Mouse (Mus musculus) intestine, postnatal 0 days (tissue): Measurements from ENCODE around the gene Efcab11. TPM values are rescaled to one million over a fixed set of nuclear protein-coding genes. Genes with fewer than 3 reads are reported as not detected.

Experiments used
- ATAC-seq: fragments of 200-750 bp; cut with Nextera tagmentation; 2 replicates; pipeline ENCODE4 v1.8.0; 2017; ENCODE audit warnings: mild to moderate bottlenecking, moderate TSS enrichment, moderate library complexity
- H3K27ac ChIP-seq: fragments of 300-500 bp; sonication (generic); 2 replicates; pipeline ENCODE4 v1.5.1; 2014; ENCODE audit warnings: mild to moderate bottlenecking, low read depth, low read length, moderate library complexity
- H3K27me3 ChIP-seq: fragments of 300-500 bp; sonication (generic); replicated peaks from 2 replicates; pipeline ENCODE4 v1.6.1; 2014; ENCODE audit warnings: low read length, mixed read lengths; ENCODE audit not compliant: control insufficient read depth, insufficient read depth
- H3K36me3 ChIP-seq: fragments of 300-500 bp; sonication (generic); 2 replicates; pipeline ENCODE4 v1.6.1; 2014; ENCODE audit warnings: mild to moderate bottlenecking, moderate library complexity; ENCODE audit not compliant: control insufficient read depth, insufficient read depth
- H3K4me1 ChIP-seq: fragments of 300-500 bp; sonication (generic); replicated peaks from 2 replicates; pipeline ENCODE4 v1.6.1; 2014; ENCODE audit warnings: antibody characterized with exemption, low read length, mixed read lengths; ENCODE audit not compliant: control insufficient read depth, insufficient read depth
- H3K4me2 ChIP-seq: fragments of 300-500 bp; sonication (generic); replicated peaks from 2 replicates; pipeline ENCODE4 v1.6.1; 2014; ENCODE audit warnings: low read depth, mild to moderate bottlenecking, moderate library complexity
- H3K4me3 ChIP-seq: fragments of 300-500 bp; sonication (generic); 2 replicates; pipeline ENCODE4 v1.5.1; 2014; ENCODE audit warnings: low read depth, low read length
- H3K9ac ChIP-seq: fragments of 300-500 bp; sonication (generic); 2 replicates; pipeline ENCODE4 v1.6.1; 2014; ENCODE audit warnings: mild to moderate bottlenecking, low read depth, low read length
- H3K9me3 ChIP-seq: fragments of 300-500 bp; sonication (generic); 2 replicates; pipeline ENCODE4 v1.6.1; 2016; ENCODE audit warnings: mixed run types; ENCODE audit not compliant: control insufficient read depth
- CTCF ChIP-seq: sonication (generic); IDR thresholded peaks from 2 replicates; pipeline ENCODE4 v1.5.1; 2016; ENCODE audit warnings: low read depth, mild to moderate bottlenecking, control low read depth, antibody characterized with exemption, moderate library complexity
- WGBS: fragments of 180-500 bp; shearing (Covaris S2); extraction: QIAGEN DNeasy Blood & Tissue Kit; methylation state at CpG from one replicate; pipeline ENCODE4 v1.1.7; 2014; 5-methylcytosine and 5-hydroxymethylcytosine counted together
- polyA plus RNA-seq: library from polyadenylated mRNA; unstranded; fragments of >200 nt; fragmentation: Nextera tagmentation; extraction: Ambion mirVana; gene quantifications from 2 replicates; pipeline ENCODE4 v1.2.1, GENCODE M21; 2015

Efcab11 gene
- polyA plus RNA-seq, 1 experiment from 2014 or later = 3.2 TPM

DNA sequence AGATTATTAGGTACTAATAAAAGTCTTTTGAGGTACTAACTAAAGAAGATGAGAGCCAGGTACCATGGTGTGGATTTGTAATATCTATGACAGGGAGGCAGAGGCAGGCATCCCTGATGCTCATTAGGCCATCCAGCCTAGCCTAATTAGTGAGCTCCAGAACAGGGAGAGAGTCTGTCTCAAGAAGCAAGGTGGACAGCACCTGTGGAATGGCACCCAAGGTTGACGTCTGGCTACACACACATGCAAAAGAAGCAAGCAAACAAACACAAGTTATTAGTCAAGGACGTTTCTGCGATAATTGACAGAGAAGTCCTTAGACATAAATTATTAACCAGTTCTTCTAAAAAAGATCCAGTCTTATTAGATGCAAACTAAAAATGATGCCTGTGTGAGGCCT lies 114.6 kb downstream of the Efcab11 start:
- Histone ChIP-seq H3K27me3 (no peaks in the 10 kb centered on the region), H3K9ac (no peak overlapping the region), H3K36me3 (no peaks in the 10 kb centered on the region), H3K9me3 (no peaks in the 10 kb centered on the region), H3K4me3 (no peak overlapping the region), H3K27ac (no peak overlapping the region), H3K4me2 (no peak overlapping the region), H3K4me1 (no peaks in the 10 kb centered on the region)
- no peak for TF ChIP-seq CTCF
- ATAC-seq = no peak
- 73% methylated on average over 3 of the region's 3 CpGs for WGBS

DNA sequence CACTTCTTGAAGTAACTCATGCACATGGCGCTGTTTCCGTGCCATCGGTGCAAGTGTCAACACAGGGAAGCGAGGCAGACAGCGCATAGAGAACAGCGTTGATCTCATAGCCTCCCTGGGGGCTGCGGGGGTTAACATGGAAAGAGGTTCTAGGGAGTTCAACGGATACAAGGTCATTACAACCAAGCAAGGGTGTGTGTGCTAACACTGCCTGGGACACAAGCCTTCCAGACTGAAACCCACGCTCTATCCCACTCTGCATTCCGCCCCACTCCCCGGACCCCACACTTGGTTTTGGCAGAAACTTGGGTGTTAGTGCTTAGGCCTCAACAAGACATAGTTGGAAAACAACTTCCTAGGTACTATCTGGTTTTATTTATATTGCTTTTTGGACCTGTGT lies 116.5 kb downstream of the Efcab11 start:
- H3K36me3 ChIP-seq = no peaks in the 10 kb centered on the region
- no peaks in the 10 kb centered on the region for H3K9me3 ChIP-seq
- H3K4me2 ChIP-seq = no peak overlapping the region
- no peak overlapping the region for H3K9ac ChIP-seq
- ATAC-seq = no peak
- H3K27ac ChIP-seq = no peak overlapping the region
- no peak overlapping the region for H3K4me3 ChIP-seq
- 92% methylated on average over 11 of the region's 11 CpGs for WGBS
- H3K4me1 ChIP-seq = no peaks in the 10 kb centered on the region
- no peak for TF ChIP-seq CTCF
- H3K27me3 ChIP-seq = no peaks in the 10 kb centered on the region

DNA sequence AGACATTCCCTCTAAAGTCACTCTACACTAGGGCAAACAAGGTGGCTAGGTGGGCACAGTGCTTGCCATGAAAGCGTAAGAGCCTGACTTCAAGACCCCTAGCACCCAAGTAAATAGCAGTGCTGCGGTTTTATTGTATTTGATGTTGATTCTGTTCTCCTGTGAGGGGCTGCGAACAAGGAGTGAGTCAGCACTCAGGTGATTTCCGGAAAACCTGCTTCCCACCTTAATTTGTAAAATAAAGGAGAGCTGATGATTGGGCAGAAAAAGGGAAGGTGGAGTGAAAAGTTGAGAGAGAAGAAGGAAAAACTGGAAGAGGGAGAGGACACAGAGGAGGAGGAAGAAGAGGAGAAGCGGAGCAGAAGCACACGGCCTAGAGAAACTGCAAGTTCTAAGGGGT lies 118.3 kb downstream of the Efcab11 start:
- H3K4me2 ChIP-seq = no peak overlapping the region
- no peaks in the 10 kb centered on the region for H3K27me3 ChIP-seq
- H3K9ac ChIP-seq = no peak overlapping the region
- no peak for TF ChIP-seq CTCF
- no peaks in the 10 kb centered on the region for H3K9me3 ChIP-seq
- no peak for ATAC-seq
- no peaks in the 10 kb centered on the region for H3K36me3 ChIP-seq
- H3K4me3 ChIP-seq = no peak overlapping the region
- 77% methylated on average over 6 of the region's 6 CpGs for WGBS
- no peak overlapping the region for H3K27ac ChIP-seq
- no peaks in the 10 kb centered on the region for H3K4me1 ChIP-seq

DNA sequence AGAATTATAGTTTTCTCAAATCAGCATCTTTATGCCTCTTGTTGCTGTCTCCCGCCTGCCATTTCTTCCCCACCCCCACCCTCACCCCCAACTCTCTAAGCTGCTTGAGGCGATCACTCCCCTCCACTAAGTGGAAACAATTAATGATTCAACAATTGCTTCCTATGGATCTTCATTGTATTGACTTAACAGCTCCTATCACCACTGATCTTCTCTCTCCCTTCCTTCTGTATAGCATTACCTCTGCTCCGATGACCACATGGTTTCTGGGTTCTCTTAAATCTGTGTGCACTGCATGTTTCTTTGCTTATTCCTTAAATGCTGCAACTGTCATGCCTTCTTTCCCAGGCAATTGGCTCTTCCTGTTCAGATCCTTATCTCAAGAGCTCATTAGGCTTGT lies 120.2 kb downstream of the Efcab11 start:
- no peaks in the 10 kb centered on the region for H3K36me3 ChIP-seq
- no peak overlapping the region for H3K4me2 ChIP-seq
- H3K9ac ChIP-seq = no peak overlapping the region
- no peaks in the 10 kb centered on the region for H3K9me3 ChIP-seq
- ATAC-seq = no peak
- 90% methylated on average over 3 of the region's 3 CpGs for WGBS
- H3K4me3 ChIP-seq = no peak overlapping the region
- TF ChIP-seq CTCF = no peak
- H3K27ac ChIP-seq = no peak overlapping the region
- no peaks in the 10 kb centered on the region for H3K4me1 ChIP-seq
- H3K27me3 ChIP-seq = no peaks in the 10 kb centered on the region

DNA sequence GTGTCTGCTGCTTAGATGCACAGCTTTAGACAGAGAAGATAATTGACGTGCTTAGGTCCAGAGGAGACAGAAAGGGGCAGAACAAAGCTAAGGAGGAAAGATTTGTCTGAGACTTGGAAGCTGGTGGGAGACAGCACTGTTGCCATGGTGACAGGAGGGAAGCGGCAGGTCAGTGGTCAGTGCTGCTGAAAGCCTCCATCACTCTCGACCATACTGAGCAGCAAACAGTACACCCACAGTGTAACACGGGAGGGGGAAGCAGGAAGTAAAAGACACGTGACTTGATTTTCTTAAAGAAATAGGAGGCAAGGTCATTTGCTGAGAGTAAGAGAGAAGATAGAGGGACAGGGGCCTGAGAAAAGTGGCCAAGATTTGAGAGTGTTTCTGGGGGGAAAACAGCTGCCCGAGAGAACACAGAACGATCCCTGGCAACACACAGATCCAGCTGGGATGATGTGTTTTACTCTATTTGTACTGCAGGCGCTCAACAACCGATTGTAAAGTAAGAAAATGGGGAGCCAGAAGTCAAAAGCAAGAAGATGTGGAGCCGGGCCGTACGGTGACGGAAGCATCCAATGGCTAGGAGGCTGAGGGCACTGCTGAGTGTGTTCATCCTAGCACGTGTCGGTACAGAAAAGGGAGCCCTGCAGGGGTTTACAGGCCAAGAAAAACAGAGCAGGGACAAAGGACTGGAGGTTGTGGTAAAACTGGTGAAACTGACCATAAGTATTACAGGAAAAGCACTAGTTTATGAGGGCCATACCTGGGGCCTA lies 126.3 kb downstream of the Efcab11 start:
- no peak for ATAC-seq
- no peak for TF ChIP-seq CTCF
- Histone ChIP-seq H3K4me1 (no peaks in the 10 kb centered on the region), H3K4me2 (no peak overlapping the region), H3K36me3 (no peaks in the 10 kb centered on the region), H3K9me3 (no peaks in the 10 kb centered on the region), H3K4me3 (no peak overlapping the region), H3K9ac (no peak overlapping the region), H3K27me3 (no peaks in the 10 kb centered on the region), H3K27ac (no peak overlapping the region)
- WGBS = 63% methylated on average over 15 of the region's 15 CpGs

DNA sequence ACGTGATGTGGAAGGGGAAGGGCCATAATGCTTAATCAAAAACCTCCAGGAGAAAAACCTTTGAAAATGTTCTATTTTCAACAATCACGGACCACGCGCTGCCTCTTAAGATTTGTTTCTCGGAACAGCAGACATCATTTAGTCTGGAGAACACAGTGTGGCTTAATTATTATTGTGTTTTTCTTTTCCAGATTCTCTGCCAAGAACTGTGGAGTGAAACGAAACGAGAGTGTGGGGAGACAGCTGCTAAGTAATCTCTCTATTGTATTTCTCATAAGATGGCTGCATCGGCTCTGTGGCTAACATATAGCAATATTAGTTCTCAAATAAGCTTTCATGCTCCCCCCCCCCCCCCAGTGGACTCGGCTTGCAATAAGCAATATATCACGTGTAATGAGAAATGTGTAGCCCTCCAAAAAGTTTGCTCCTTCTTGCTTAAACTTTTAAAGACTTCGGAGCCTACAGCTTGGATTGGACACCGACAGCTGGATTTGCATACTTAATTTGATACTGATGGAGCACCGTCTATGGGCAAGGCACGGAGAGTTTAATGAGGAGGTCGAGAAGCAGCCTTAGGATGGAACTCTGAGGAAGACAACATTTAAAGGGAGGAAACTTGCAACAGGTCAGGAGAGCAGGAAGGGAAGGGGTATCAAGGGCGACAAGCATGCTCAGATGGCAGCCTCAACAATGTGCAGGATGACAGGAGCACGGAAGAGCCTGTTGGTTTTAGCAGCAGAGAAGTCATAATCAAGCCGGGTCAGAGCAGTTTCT lies 127.1 kb downstream of the Efcab11 start:
- TF ChIP-seq CTCF = no peak
- no peaks in the 10 kb centered on the region for H3K36me3 ChIP-seq
- 60% methylated on average over 18 of the region's 18 CpGs for WGBS
- no peaks in the 10 kb centered on the region for H3K9me3 ChIP-seq
- 0 out of 2 replicates have a peak overlapping the region, but pooled peaks have one; percentile 9 for H3K4me2 ChIP-seq
- no peak overlapping the region for H3K9ac ChIP-seq
- ATAC-seq = no peak
- no peaks in the 10 kb centered on the region for H3K27me3 ChIP-seq
- H3K4me3 ChIP-seq = no peak overlapping the region
- no peaks in the 10 kb centered on the region for H3K4me1 ChIP-seq
- H3K27ac ChIP-seq = no peak overlapping the region
